Mouse (Mus musculus): ENCODE results near the gene Homer1.

The Homer1 gene

DNA sequence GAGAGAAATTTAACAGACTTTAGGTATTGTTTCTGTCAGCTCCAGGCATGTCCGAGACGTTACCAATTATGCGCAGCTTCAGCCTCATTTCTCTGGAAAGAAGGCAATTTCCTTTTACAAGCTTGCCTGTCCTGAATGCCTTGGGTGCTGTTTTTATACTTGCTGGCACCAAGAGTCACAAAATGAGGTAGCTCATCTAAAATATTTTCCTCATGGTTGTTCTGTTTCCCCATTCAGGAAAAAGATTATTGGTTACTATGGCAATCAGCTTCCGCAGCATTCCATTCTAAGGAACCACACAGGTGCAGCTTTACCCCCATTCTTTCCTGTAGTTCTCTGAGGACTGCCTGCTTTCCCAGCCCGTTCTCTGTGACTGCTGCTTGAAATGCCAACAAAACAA lies at the start of gene Homer1:
TSS of gene Homer1 (plus strand) at position 320 of the 400 bp plus-strand sequence.
- DNase-seq, result no peak

DNA sequence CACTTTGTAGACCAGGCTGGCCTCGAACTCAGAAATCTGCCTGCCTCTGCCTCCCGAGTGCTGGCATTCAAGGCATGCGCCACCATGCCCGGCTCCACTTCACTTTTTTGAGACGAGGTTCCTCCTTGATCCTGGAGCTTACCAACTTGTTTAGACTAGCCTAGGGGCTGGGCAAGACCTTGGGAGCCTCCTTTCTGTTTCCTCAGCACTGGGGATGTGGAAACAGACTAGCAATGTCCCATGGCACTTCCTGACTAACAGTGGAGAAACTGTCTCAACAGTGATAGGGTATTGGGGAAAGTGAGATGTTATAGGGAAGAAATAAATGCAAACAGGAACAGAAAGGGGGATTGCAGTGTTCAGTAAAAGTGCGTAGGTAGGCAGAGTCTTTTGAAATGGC lies 47.7 kb upstream of the Homer1 start:
- DNase-seq, result no peak

DNA sequence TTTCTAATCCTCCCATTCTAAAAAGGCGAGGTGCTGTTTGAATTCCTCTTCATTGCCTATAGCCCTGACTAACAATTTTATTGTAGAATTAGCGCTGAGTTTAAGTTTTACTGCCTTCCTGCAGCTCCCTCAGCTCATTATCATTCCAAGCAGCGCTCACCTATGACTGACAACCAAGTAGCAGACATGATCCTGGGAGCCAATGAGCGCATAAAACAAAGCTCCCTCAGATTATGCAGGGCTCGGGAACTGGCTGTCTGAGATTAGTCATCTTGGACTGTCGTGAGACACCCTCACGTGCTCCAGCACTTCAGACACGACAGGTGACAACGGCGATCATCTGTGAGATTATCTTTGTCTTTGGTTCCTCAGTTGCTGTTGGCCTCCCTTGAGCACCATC lies 47.3 kb upstream of the Homer1 start:
- no peak for DNase-seq

DNA sequence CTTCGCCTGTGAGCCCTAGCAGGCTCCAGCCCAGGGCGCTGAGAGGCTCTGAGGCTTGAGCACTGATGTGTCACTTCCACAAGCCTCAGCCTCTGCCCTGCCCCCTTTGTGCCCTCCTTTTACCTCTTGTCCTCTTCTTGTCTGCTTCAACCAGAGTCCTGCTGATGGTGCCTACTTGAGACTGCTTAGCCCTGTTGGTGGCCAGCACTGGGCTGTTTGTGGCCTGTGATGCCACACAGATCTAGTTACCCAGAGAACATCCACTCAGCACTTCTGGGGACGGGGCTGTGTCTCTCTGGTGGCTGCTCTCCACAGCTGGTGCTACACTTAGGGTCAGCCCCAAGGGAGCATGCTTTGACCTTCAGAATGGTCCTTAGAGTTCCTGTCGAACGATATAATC lies 46.5 kb upstream of the Homer1 start:
- DNase-seq, result no peak

DNA sequence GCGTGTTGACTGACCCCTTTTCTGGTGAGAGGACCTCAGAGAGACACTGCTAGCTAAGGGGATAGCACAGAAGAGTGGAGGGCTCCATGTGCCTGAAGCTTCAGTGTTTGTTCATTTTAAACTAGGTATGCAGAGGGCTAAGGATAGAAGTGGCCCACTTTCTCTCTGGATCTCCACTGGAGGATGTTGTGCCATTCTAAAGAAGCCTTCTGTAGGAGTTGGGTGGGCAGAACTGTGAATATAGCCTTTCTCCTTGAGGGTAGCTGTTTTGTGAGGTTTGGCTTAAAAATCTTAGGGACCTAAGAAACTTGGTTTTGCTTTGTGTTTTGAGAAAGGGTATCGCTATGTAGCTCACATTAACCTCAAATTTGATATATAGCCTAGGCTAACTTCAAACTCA lies 32.3 kb upstream of the Homer1 start:
- DNase-seq, result no peak

DNA sequence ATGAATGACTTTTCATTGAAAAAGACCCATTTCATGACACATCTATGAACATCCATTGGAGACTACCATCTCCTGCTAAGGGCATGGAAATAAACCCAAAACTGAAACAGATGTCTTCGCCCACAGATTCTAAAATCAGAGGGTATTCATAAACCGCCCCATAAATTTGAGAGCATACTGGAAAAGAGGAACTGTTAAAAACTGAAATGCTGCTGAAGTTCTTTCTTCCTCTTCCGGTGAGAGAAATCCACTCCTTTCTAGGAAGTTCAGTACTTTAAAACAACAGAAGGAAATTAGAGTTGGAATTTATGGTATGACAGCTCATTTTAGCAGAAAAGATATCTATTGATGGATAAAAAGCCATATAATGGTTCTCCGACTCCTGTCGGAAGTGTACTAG lies 1.1 kb downstream of the Homer1 start:
- no peak for DNase-seq

DNA sequence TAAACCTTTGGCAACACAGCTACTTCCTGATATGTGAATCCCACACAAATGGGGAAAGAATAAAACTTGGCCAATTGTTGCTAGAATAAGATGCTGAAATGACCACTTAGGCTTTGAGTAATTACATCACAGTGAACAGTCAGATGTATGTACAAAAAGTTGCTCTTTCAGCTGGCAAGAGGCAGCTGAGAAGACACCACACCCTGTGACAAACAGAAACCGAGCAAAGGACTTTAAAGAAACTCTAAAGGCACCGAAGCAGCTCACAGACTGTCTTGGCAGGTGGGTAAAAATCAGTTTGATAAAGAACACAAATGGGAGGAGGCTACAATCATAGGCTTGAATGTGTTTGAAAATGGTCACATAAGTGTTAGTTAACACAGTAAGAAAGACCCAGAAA lies 1.6 kb downstream of the Homer1 start:
- no peak for DNase-seq

DNA sequence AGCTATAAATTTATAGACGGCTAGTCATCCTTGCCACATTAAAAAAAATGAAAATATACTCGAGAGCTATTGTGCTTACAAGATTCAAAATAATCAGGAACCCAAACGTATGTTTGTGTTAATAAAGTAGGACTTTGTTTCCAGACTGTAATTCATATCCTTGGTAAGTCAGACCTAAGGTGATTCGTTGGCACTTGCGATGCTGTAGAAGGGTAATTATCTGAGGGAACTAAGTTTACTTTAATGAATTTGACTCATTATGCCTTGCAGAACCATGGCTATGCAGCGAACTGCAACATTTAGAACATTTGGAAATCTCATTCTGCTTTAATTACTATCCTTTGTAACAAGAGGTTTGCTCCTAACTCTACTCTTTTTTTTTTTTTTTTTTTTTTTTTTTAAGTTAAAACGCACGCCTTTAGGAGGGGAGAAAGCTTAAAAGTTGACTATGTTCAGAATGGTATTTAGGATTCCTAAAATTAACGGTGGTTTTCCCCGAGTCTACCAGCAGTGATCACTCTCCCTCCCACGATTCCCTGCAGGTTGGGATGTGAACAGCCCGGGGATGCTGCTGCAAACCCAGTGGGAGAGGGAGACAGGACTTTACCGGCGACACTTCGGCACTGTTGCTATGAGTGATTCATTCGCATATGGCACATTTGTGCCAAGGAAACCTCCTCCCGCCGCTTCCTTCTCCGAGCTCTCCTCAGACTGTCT lies 3.6 kb downstream of the Homer1 start:
- DNase-seq, result no peak

DNA sequence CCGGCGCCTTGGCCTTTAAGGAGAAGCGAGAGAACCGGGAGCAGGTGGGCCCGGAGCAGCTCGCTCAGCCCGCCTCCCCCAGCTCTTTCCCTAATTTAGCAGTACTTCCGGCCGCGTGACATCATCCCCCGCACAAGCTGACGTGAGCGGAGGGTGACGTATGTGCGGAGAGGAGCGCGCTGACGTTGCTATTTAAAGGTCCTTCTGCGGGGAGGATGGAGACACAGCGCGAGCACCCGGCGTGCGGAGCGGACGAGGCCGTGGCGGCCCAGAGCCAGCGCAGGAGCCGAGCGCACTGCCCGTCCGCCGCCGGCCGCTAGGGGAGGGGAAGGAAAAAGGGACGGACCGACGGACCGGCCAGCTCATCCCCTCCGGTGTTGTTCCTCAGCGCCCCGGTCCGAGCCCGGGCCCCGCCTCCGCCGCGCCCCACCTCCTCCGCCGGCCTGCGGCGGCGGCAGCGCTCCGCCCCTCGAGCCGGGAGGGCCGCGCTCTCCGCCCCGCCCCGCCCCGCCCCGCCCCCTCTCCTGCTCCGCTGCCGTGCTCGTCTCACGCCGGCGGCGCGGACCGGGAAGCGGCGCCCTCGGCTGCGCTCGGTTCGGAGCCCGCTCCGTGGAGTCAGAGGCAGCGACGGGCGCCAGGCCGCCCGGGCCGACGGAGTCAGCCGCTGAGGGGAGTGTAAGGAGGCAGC lies 4.3 kb downstream of the Homer1 start:
- peak; percentile 97 for DNase-seq

DNA sequence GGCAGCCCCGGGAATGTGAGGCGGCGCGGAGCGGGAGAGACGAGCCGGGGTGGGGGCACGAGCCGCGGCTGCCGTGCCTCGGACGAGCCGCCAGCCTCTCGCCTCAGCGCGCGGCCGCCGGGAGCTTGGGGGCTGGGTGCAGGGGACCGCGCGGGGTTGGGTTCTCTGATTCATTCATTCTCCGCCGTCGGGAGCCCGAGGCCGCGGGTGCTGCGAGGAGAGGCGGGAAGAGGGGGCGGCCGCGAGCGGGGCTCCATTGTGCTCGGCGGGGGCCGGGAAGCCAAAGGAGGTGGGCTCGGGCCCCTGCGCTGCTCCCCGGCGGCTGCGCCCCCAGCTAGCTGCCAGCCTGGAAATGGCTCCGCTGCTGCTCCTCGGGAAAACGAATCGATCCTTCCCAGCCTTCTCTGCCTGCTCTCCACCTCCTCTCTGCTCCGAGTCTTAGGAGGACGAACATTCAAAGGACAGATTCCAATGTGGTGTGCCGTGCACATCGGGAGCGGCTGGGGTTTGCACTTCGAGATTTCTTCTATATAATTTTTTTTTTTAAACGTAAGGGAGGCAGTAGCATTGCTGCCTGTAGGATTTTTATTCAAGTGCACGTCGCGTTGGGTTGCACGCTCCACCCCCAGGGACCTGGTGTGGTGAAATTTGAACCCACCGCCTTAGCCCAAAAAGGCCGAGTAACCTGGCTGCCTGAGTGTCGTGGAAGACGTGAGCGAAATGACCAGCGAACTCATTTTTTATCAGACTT lies 5.0 kb downstream of the Homer1 start:
- DNase-seq, result peak; percentile 34

DNA sequence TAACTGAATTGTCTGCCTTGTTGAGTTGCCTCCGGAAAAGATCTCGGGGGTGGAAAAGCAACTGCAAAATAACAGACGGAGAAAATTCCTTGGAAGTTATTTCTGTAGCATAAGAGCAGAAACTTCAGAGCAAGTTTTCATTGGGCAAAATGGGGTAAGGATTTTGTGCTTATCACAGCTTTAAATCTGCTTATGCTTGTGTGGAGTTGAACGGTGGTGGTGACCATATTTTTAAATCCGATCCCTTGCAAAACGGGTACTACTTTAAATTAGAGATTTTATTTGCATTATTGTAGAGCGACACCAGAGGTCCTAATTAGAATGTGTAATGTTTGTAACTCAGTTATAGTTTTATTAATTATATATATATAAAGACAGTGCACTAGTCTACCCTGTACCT lies 5.7 kb downstream of the Homer1 start:
- no peak for DNase-seq

DNA sequence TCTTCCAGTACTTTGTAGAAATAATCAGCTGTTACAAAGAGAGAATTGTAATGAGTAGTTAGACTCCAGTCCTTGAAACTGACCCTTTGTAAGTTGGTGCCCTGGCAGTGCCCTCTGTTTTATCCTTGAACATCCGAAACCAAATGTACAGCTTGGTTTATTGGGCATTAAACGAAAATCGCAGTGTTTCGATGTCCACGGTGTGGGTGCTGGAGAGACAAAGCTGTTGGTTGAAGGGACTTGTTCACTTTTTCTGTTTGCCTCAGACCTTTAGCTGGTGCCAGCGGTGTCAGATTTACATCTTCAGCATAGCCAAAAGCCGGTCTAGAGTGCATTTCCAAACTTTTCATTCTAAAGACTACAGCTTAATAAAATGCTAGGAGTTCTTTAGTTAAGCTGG lies 6.2 kb downstream of the Homer1 start:
- no peak for DNase-seq

DNA sequence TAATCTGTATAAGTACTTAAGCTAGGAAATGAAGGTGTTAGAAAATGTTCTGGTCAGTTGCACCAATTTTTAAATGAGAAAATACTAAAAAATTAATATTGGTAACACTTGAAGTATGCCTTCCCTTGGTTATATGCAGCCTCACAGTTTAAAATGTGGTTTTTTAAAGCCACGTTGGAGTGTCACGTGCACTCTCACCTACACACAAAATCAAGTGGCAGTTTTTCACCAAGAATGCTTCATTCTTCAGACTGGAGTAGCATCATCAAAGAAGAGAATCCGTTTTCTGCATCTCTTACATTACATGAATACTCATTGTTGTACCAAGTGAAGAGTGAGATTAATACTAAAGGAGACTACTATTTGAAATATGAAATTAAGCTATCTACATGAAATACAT lies 7.1 kb downstream of the Homer1 start:
- DNase-seq, result no peak

DNA sequence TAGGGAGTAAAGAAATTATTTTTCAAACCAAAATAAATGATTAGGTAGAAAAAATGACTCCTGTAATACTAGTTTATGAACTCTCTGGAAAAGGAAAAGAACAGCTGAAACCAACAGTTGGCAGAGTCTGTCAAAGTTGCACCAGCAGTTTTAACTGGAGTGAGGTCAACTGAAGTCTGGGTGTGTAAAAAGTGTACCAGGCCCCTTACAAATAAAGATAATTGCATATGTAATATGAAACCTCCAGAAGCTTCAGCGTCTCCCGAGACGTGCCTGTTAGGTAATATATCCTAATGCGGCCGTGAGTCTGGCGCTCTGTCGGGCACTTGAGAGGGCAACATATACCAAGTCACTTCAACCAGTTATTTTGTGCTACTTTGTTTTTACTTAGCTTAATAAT lies 8.3 kb downstream of the Homer1 start:
- no peak for DNase-seq

DNA sequence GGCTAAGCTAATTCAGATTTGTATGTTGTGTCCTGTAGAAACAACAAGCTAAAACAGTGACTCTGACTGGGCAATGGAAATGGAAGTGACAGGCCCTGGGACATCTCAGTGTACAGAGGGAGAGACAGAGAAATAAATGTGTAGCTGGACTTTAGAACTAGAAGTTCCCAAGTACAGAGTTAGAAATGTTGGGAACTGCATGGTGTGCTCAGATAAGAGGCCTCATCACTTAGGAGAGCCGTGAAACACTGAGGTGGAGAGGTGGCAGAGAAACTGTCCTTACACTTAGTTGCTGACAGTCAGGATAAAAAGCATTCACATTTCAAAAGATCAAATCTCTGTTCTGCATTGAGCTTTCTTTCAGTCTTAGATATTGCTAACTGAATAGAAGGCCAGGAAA lies 9.9 kb downstream of the Homer1 start:
- DNase-seq, result no peak

DNA sequence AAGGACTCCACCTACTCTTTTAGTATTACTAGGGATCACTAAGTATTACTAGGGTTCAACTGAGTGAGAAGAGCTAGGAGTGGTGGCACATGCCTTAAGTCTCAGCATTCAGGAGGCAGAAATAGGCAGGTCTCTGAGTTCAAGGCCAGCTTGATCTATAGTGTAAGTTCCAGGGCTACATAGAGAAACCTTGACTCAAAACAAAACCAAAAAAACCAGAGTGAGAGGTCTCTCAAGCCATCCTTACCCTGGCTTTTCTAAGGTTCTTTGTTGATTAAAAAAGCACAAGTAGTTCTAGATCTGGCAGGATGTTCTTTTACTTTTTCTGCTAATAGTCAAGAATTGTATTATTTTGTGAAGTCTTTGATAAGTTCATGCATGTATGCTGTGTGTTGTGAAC lies 13.1 kb downstream of the Homer1 start:
- DNase-seq, result no peak

DNA sequence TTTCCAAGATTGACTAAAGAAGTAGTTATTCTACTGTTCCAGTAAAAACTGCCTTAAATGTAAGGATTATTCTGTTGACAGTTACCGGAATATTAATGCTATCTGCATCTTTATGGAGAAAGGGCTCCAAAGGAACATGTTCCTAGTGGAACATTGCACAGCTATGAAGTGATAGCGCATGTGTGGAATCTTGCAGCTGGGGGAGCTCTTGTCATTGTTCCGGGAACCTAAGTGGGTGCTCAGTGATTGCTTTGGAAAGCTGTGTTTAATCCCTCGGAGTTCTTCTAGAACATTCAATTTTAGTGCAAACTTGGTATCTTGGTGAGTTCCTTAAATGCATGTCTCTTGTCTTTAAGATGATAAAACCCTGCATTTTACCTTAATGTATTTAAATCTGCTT lies 14.9 kb downstream of the Homer1 start:
- DNase-seq, result no peak

DNA sequence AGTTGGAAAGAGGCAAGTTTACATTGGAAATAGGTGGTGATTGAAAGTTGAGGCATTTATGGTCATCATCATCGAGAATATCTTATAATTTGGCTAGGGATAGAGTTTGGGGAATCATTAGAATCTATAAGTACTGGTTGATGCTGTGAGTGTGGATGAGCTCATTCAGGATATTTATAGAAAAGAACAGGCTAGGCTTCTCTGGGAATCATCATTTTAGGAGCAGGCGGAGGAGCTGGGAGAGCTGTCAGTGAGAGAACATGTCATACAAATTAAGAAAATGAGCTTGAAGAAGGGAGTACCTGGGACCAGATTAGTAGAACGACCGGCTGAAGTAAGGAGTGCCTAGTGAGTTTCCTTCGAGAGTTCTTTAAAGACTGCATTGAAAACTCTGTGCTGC lies 20.7 kb downstream of the Homer1 start:
- DNase-seq, result no peak

DNA sequence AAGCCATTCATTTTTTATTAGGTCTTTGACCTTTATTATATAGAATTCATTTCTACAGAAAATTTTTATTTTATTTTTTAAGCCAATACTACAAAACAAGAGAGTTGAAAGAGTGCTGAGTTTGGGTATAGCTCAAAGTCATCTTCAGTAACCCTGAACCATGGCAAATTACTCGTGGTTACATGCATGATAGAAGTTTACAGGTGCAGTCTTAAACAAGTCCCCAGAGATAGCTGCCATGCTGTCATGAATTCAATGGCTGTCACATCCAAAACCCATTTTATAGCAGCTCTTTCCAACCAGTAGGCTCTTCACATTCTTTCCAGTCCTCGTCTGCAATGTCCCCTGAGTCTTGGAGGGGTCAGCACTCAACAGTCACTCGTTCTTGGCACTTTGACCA lies 26.9 kb downstream of the Homer1 start:
- no peak for DNase-seq

DNA sequence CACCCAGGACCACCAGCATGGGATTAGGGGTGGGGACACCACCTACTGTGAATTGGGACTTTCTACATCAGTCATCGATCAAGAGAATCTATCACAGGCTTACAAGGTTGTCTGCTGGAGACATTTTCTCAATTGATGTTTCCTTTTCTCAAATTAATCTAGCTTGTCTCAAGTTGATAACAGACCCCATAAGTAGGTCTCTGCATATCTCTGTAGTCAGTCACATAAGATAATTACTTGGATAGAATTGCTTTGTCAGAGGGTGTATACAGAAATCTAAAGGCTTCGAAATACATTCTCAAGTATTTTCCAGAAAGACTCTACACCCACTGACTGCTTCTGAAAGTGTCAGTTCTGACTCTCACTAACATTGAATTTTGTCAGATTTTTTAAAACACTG lies 32.3 kb downstream of the Homer1 start:
- no peak for DNase-seq

DNA sequence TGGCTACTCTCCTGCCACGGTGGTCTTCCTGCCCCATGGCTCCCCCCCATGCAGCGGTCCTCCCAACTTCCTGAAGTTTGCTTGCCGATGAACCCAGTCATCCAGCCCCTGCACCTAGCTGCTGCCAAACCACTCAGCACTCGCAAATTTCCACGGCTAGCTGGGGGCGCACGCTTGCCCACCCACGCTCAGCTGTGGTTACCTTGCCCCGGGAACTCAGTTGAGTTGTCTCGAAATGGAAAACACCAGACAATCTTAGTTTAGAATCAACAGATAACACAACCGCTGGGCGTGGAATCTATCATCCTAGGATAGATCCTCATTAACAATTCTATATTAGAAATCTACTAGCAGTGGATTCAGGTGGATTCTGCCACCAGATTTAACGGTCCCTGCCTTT lies 33.1 kb downstream of the Homer1 start:
- no peak for DNase-seq

DNA sequence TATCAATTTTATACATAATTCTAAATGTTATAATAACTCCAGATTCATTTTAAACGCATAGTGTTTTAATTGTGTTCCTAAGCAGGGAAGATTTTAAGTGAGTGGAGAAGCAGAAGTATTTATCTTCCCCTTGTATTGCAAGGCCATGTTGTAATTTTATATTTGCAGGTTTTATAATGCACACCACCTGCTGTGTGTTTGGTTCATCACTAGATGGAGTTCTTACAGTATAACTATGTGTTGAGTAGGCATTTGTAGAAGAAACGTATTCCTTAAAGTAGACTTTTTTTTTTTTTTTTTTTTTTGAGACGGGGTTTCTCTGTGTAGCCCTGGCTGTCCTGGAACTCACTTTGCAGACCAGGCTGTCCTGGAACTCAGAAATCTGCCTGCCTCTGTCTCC lies 35.9 kb downstream of the Homer1 start:
- DNase-seq, result no peak

DNA sequence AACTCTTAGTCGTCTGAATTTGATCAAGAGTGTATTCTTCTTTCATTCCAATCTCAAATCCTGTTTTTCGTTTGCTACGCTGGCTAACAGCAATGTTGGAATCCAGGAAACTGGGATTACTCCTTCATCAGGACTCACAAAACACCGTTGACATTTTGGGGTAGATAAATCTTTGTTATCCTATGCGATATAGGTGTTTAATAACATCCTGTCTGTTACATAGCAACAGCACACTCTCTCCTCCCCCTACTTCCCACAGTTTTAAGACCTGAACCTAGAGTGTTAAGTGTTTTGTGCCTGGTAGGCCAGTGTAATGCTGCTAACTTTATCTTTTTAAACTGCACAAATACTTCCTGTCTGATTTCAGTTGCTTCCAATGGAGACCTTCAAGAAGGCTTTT lies 39.0 kb downstream of the Homer1 start:
- DNase-seq, result no peak

DNA sequence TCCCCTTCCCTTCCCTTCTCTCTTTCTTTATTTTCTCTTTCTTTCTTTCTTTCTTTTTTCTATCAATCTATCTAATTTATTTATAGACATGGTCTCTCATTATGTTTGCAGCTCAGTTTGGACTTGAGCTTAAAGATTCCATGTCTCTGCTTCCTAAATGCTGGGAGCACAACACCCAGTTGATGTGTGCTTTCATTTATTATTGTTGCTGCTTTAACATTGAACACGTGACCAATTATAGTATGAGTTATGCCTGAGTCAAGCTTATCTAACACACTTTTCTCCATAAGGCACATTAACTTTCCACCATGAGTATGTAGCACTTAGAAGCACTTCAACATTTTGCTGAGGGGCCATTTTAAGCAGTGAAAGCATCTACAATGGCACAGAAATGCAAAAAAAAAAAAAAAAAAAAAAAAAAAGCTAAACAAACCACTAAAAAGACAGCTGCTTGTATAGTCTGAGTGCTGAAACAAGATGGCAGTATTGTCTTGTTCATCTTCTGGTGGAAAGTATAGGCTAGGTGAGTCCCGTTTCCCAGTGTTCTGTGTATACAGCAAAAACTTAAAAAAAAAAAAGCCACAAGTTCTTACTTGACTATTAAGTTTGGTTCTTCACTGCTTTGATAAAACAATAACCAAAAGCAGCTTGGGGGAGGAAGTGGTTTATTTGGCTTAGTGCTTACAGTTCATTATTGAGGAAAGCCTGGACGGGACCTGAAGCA lies 41.3 kb downstream of the Homer1 start:
- no peak for DNase-seq
